Mouse (Mus musculus) CD4-positive, CD25-positive, alpha-beta regulatory T cell (primary cell): ENCODE measurements around the gene Orm3. TPM values are rescaled to one million over a fixed set of nuclear protein-coding genes. Genes with fewer than 3 reads are reported as not detected.

Source experiments
- polyA plus RNA-seq: library from polyadenylated mRNA; unstranded; fragments of 100-300 nt; shearing (Covaris generic); gene quantifications from one replicate; pipeline ENCODE4 v1.2.1, GENCODE M21; 2017

Orm3 gene
- polyA plus RNA-seq, result 0.71 TPM

GRCm38 (mm10) chr4:63355877-63356665, at the start of gene Orm3:
Gene Orm3, plus strand, starts transcription at chr4:63356162.

DNA sequence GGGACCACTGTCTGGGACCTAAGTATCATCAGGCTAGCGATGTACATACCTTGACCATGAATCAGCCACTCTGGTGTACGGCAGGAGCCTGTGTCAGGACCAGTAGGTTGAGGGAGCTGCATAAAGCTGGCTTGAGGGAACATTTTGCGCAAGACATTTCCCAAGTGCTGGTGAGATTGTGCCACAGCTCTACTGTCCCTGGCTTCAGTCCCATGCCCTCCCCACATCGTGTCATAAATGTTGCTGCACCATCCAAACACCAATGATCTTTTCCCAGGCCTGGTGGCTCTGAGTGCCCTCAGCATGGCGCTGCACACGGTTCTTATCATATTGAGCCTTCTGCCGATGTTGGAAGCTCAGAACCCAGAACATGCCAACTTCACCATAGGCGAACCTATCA, 11.7 kb upstream of the Orm3 start, which contains the start of gene Orm1:
Gene Orm1 (plus strand): TSS at position 266 of the 400 bp plus-strand sequence.

GRCm38 (mm10) chr4:63362150-63362549, 6.2 kb downstream of the Orm3 start, which contains the start of gene Orm2:
Gene Orm2, plus strand, starts transcription at chr4:63362449.

DNA sequence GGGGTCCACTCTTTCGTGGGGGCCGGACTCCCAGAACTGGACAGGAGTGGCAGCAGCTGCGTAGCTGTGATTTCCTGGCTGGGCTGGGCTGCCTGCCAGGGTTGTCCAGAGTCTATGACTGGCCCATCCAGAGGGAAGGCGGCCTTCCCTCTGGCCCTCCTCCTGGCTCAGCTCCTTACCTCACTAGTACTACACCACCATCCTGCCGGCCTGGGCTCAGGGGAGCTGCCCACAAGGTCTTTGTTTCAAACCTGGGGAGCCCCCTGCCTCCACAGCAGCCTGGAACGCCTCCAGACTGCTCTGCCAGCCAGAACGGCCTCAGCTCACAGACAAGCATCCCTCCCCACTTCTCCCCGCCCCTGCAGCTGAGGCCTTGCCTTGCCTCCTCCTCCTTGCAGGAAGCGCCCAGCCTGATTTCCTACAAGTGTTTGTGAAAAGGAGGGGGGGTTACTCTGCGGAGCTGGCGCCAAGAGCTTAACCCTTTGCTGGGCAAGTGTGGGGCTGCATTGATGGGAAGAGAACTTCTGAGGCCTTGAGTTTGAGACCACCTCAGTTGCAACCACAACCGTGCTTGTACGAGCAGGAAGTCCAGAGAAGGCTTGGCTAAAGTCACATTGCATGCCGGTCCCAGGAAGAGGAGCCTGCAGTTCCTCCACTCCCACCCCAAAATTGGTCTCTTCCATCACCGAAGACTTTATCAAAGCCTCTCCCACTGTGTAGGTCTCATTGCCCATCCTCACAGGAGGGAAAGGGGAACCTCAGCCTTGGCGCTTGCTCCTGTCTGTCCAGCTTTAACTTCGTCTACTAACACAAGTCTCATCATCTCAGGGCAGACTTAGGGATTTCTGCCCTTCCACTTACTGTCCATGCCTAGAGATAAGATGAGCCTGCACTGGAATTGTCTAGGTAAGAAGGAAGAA, 47.3 kb downstream of the Orm3 start, which contains the start of gene Akna:
Gene Akna (minus strand): TSS at position 315 of the 920 bp plus-strand sequence.

Other genes with a start within 250 kb of the Orm3 start
- gene Ambp, start 201.4 kb upstream of the Orm3 start, polyA plus RNA-seq, result not detected
- not detected for gene Kif12, start 184.0 kb upstream of the Orm3 start, polyA plus RNA-seq
- gene Col27a1, start 142.2 kb upstream of the Orm3 start, polyA plus RNA-seq, result 0.86 TPM
- gene Orm1, start 11.6 kb upstream of the Orm3 start, polyA plus RNA-seq, result not detected
- gene Orm2, start 6.3 kb downstream of the Orm3 start, polyA plus RNA-seq, result 0.47 TPM
- gene Akna, start 47.2 kb downstream of the Orm3 start, polyA plus RNA-seq, result 334 TPM
- 18.3 TPM for gene Whrn, start 139.8 kb downstream of the Orm3 start, polyA plus RNA-seq
- gene Atp6v1g1, start 188.6 kb downstream of the Orm3 start, polyA plus RNA-seq, result 141 TPM
- 27.6 TPM for gene Tmem268, start 202.6 kb downstream of the Orm3 start, polyA plus RNA-seq
- not detected for gene Gm11213, start 249.1 kb downstream of the Orm3 start, polyA plus RNA-seq